Comparison of ENCODE assay signal across 13 mouse cellular contexts in genomic region chr17:27777823-27778222, GRCm38 (mm10). TPM values are rescaled to one million over a fixed set of nuclear protein-coding genes. Genes with fewer than 3 reads are reported as not detected.
DNase-seq lines count a peak whose midpoint lies in the region; ATAC-seq and TF ChIP-seq lines count a peak whose summit lies in the region.
"Had no signal": no experiment of that assay in that cellular context is flagged by ENCODE, and none has a peak within 500 bp of the region (broad histone marks: within the 10 kb centered on the region; RNA-seq: fewer than 3 reads in every experiment).

No protein-coding gene starts in this region.

- peak overlapping the region; percentile 64 for H3K4me2 ChIP-seq in liver, embryonic 15.5 days
- H3K4me2 ChIP-seq in hindbrain, embryonic 14.5 days (replicated peaks) = no peak overlapping the region
- H3K4me2 ChIP-seq: limb, embryonic 13.5 days had no signal

- no peaks in the 10 kb centered on the region for H3K9me3 ChIP-seq in G1E (replicated peaks)
- H3K9me3 ChIP-seq in liver, embryonic 15.5 days (replicated peaks) = no peaks in the 10 kb centered on the region
- no peaks in the 10 kb centered on the region for H3K9me3 ChIP-seq in hindbrain, embryonic 14.5 days (ENCODE audit: control insufficient read depth, low read length)
- H3K9me3 ChIP-seq: embryonic facial prominence, embryonic 10.5 days; limb, embryonic 13.5 days had no signal

- H3K27me3 ChIP-seq in G1E (ENCODE audit: insufficient read depth, low read length) = no peaks in the 10 kb centered on the region
- H3K27me3 ChIP-seq in liver, embryonic 15.5 days = no peaks in the 10 kb centered on the region
- H3K27me3 ChIP-seq in hindbrain, embryonic 14.5 days (ENCODE audit: control insufficient read depth, insufficient read depth, low read length) = no peaks in the 10 kb centered on the region
- H3K27me3 ChIP-seq: CH12.LX; limb, embryonic 13.5 days had no signal

- H3K4me1 ChIP-seq in G1E (ENCODE audit: insufficient read depth, low read depth, low read length) = peaks cover 22% of the 10 kb centered on the region
- H3K4me1 ChIP-seq in liver, embryonic 15.5 days (replicated peaks) = peaks cover 57% of the 10 kb centered on the region
- H3K4me1 ChIP-seq in hindbrain, embryonic 14.5 days (replicated peaks; ENCODE audit: control insufficient read depth, insufficient read depth, low read length) = no peaks in the 10 kb centered on the region

- no peak for TF ChIP-seq CTCF in G1E (IDR thresholded peaks at IDR 0.05; ENCODE audit: low read depth, low read length)

- ATAC-seq in G1E (ENCODE audit: extremely low read depth, insufficient number of reproducible peaks, low FRiP score, poor library complexity, severe bottlenecking) = peak; percentile 40
- ATAC-seq in liver, embryonic 15.5 days (ENCODE audit: insufficient read depth) = peak; percentile 84
- peak; percentile 82 for ATAC-seq in monocyte, adult 5-6 weeks (replicated peaks; ENCODE audit: insufficient number of reproducible peaks, low FRiP score, low TSS enrichment, poor library complexity, severe bottlenecking)
- no peak for ATAC-seq in hindbrain, embryonic 14.5 days (ENCODE audit: low FRiP score)
- ATAC-seq: forebrain, postnatal 0 days; inflammation-experienced regulatory T-cells, adult 6 months; midbrain, embryonic 16.5 days had no signal

- no peak for DNase-seq in G1E (ENCODE audit: low spot score)
- peak; percentile 63 for DNase-seq in c-Kit-positive CD71-positive TER-119-positive erythroid progenitor cells, embryonic 14.5 days (ENCODE audit: low spot score)
- DNase-seq in hindbrain, embryonic 14.5 days (ENCODE audit: low spot score) = no peak
- DNase-seq in cerebellum, postnatal 25 days = no peak
- DNase-seq in frontal cortex, postnatal 14 days (ENCODE audit: low spot score in 2 of 2) = no peak
- DNase-seq: forebrain, postnatal 0 days had no signal

- H3K9ac ChIP-seq in liver, embryonic 15.5 days = peak overlapping the region; percentile 50
- no peak overlapping the region for H3K9ac ChIP-seq in hindbrain, embryonic 14.5 days
- H3K9ac ChIP-seq: forebrain, postnatal 0 days; limb, embryonic 13.5 days had no signal

- H3K27ac ChIP-seq in liver, embryonic 15.5 days (replicated peaks) = peak overlapping the region; percentile 95
- no peak overlapping the region for H3K27ac ChIP-seq in hindbrain, embryonic 14.5 days
- H3K27ac ChIP-seq: embryonic facial prominence, embryonic 10.5 days; limb, embryonic 13.5 days had no signal

- no peak overlapping the region for H3K4me3 ChIP-seq in G1E (ENCODE audit: low read depth, low read length)
- peak overlapping the region; percentile 39 for H3K4me3 ChIP-seq in liver, embryonic 15.5 days (replicated peaks)
- no peak overlapping the region for H3K4me3 ChIP-seq in hindbrain, embryonic 14.5 days (replicated peaks; ENCODE audit: low read length)
- H3K4me3 ChIP-seq: embryonic facial prominence, embryonic 10.5 days; limb, embryonic 13.5 days had no signal

- WGBS in liver, embryonic 15.5 days (ENCODE audit: insufficient replicate concordance) = 15% methylated on average over 6 of the region's 6 CpGs
- 84% methylated on average over 6 of the region's 6 CpGs for WGBS in hindbrain, embryonic 14.5 days

- peaks cover 96% of the 10 kb centered on the region for H3K36me3 ChIP-seq in G1E (replicated peaks)
- H3K36me3 ChIP-seq in liver, embryonic 15.5 days (replicated peaks) = peaks cover 39% of the 10 kb centered on the region
- H3K36me3 ChIP-seq in hindbrain, embryonic 14.5 days (replicated peaks; ENCODE audit: control insufficient read depth, insufficient read depth) = peaks cover 18% of the 10 kb centered on the region; the same call in 1 of the 2 replicates

RNA-seq across cellular contexts. Expression of gene D17Wsu92e, which starts 42.6 kb away (rescaled TPM):
- total RNA-seq in G1E (2014; fragmentation: Nextera tagmentation) = 84.4 and 87.4 TPM in 2 replicates
- total RNA-seq in G1E (2017) = 61.6 and 65.3 TPM in 2 replicates
- 58.6 and 60.2 TPM in 2 replicates for polyA plus RNA-seq in G1E (2012)
- polyA plus RNA-seq in liver, embryonic 15.5 days (2015; fragmentation: Nextera tagmentation; extraction: Ambion mirVana) = 13.3 and 18.2 TPM in 2 replicates
- 146 to 207 TPM (median 171 TPM) in 3 replicates for total RNA-seq in monocyte, adult 5-6 weeks (2017)
- polyA plus RNA-seq in hindbrain, embryonic 14.5 days (2014; fragmentation: Nextera tagmentation; extraction: Ambion mirVana) = 11.1 and 12.2 TPM in 2 replicates

RNA-seq across cellular contexts. Expression of gene Spdef, which starts 49.1 kb away (rescaled TPM):
- total RNA-seq in G1E (2014; fragmentation: Nextera tagmentation) (not detected in 2 replicates), G1E (2017) (not detected in 2 replicates)
- 0.02 TPM in 1 of 2 replicates, not detected in the other for polyA plus RNA-seq in G1E (2012)
- polyA plus RNA-seq in liver, embryonic 15.5 days (2015; fragmentation: Nextera tagmentation; extraction: Ambion mirVana) = 0.18 TPM in 1 of 2 replicates, not detected in the other
- not detected in 3 replicates for total RNA-seq in monocyte, adult 5-6 weeks (2017)
- 0.26 and 0.94 TPM in 2 replicates for polyA plus RNA-seq in hindbrain, embryonic 14.5 days (2014; fragmentation: Nextera tagmentation; extraction: Ambion mirVana)
- total RNA-seq: CH12.LX had no signal
- polyA plus RNA-seq: inflammation-experienced regulatory T-cells, adult 6 months had no signal
